ENCODE assay signal across 7 mouse cellular contexts in genomic region chr8:70233606-70234005, GRCm38 (mm10). TPM values are rescaled to one million over a fixed set of nuclear protein-coding genes. Genes with fewer than 3 reads are reported as not detected.
DNase-seq lines count a peak whose midpoint lies in the region; ATAC-seq and TF ChIP-seq lines count a peak whose summit lies in the region.

No protein-coding gene starts in this region.

- no peak for TF ChIP-seq CTCF in liver, adult 2 months (IDR thresholded peaks at IDR 0.05; ENCODE audit: low read depth, low read length)
- no peak for TF ChIP-seq CTCF in hindbrain, postnatal 0 days (IDR thresholded peaks at IDR 0.05; ENCODE audit: low read depth)

- H3K36me3 ChIP-seq in liver, adult 2 months (ENCODE audit: control insufficient read depth, insufficient read depth, low read length), result peaks cover 14% of the 10 kb centered on the region
- peaks cover 26% of the 10 kb centered on the region for H3K36me3 ChIP-seq in embryonic facial prominence, embryonic 12.5 days
- peaks cover 41% of the 10 kb centered on the region; the same call in 1 of the 2 replicates for H3K36me3 ChIP-seq in hindbrain, postnatal 0 days (ENCODE audit: insufficient read depth, low read length)
- peaks cover 49% of the 10 kb centered on the region for H3K36me3 ChIP-seq in neural tube, embryonic 12.5 days

- WGBS in liver, adult 2 months, result 9% methylated on average over 13 of the region's 13 CpGs
- 6% methylated on average over 13 of the region's 13 CpGs for WGBS in embryonic facial prominence, embryonic 12.5 days
- 6% methylated on average over 13 of the region's 13 CpGs for WGBS in hindbrain, postnatal 0 days
- 8% methylated on average over 13 of the region's 13 CpGs for WGBS in neural tube, embryonic 12.5 days

- no peaks in the 10 kb centered on the region; the same call in 1 of the 2 replicates for H3K79me2 ChIP-seq in liver, adult 2 months (ENCODE audit: control insufficient read depth, insufficient read depth, low read length)

- H3K9ac ChIP-seq in liver, adult 2 months (ENCODE audit: low read depth, low read length), result peak overlapping the region; percentile 87
- H3K9ac ChIP-seq in embryonic facial prominence, embryonic 12.5 days, result peak overlapping the region; percentile 71
- H3K9ac ChIP-seq in hindbrain, postnatal 0 days (replicated peaks; ENCODE audit: low read length), result peak overlapping the region; percentile 92
- H3K9ac ChIP-seq in neural tube, embryonic 12.5 days, result peak overlapping the region; percentile 83

- H3K4me1 ChIP-seq in liver, adult 2 months (ENCODE audit: control insufficient read depth, insufficient read depth, low read length), result peaks cover 14% of the 10 kb centered on the region
- H3K4me1 ChIP-seq in embryonic facial prominence, embryonic 12.5 days, result peaks cover 12% of the 10 kb centered on the region
- peaks cover 11% of the 10 kb centered on the region; the same call in 1 of the 2 replicates for H3K4me1 ChIP-seq in hindbrain, postnatal 0 days (ENCODE audit: insufficient read depth, low read length)
- peaks cover 22% of the 10 kb centered on the region for H3K4me1 ChIP-seq in neural tube, embryonic 12.5 days

- no peak for TF ChIP-seq POLR2A in liver, adult 2 months (IDR thresholded peaks at IDR 0.05; ENCODE audit: extremely low read depth, insufficient read depth, low read length)

- H3K9me3 ChIP-seq in embryonic facial prominence, embryonic 12.5 days, result no peaks in the 10 kb centered on the region
- H3K9me3 ChIP-seq in hindbrain, postnatal 0 days (ENCODE audit: low read length), result no peaks in the 10 kb centered on the region
- no peaks in the 10 kb centered on the region for H3K9me3 ChIP-seq in neural tube, embryonic 12.5 days

- H3K27ac ChIP-seq in liver, adult 2 months (replicated peaks; ENCODE audit: insufficient read depth, low read depth, low read length), result no peak overlapping the region
- H3K27ac ChIP-seq in embryonic facial prominence, embryonic 12.5 days, result no peak overlapping the region
- peak overlapping the region; percentile 98 for H3K27ac ChIP-seq in hindbrain, postnatal 0 days
- no peak overlapping the region for H3K27ac ChIP-seq in neural tube, embryonic 12.5 days

- peak overlapping the region; percentile 85 for H3K4me2 ChIP-seq in embryonic facial prominence, embryonic 12.5 days (replicated peaks)
- H3K4me2 ChIP-seq in hindbrain, postnatal 0 days (ENCODE audit: low read depth, low read length), result peak overlapping the region; percentile 74
- H3K4me2 ChIP-seq in neural tube, embryonic 12.5 days (replicated peaks), result peak overlapping the region; percentile 90

- no peaks in the 10 kb centered on the region for H3K27me3 ChIP-seq in liver, adult 2 months (ENCODE audit: control insufficient read depth, insufficient read depth, low read length)
- no peaks in the 10 kb centered on the region for H3K27me3 ChIP-seq in embryonic facial prominence, embryonic 12.5 days
- no peaks in the 10 kb centered on the region for H3K27me3 ChIP-seq in hindbrain, postnatal 0 days (ENCODE audit: insufficient read depth, low read length)
- H3K27me3 ChIP-seq in neural tube, embryonic 12.5 days (replicated peaks), result no peaks in the 10 kb centered on the region

- peak overlapping the region; percentile 68 for H3K4me3 ChIP-seq in liver, adult 2 months (ENCODE audit: insufficient read depth, low read depth, low read length)
- H3K4me3 ChIP-seq in embryonic facial prominence, embryonic 12.5 days, result peak overlapping the region; percentile 60
- H3K4me3 ChIP-seq in hindbrain, postnatal 0 days (ENCODE audit: low read length), result peak overlapping the region; percentile 92
- H3K4me3 ChIP-seq in neural tube, embryonic 12.5 days, result peak overlapping the region; percentile 83

- no peak for DNase-seq in liver, adult 2 months (ENCODE audit: extremely low read depth, low read depth, low spot score)
- DNase-seq in liver (no peak), MN1 (ENCODE audit: low spot score) (no peak)
- DNase-seq in hindbrain, postnatal 0 days (ENCODE audit: low spot score), result peak; percentile 19

- ATAC-seq in embryonic facial prominence, embryonic 12.5 days (ENCODE audit: insufficient number of reproducible peaks, insufficient read depth, low FRiP score, low TSS enrichment), result no peak; the same call in 1 of the 2 replicates
- ATAC-seq in hindbrain, postnatal 0 days, result peak; percentile 11; the same call in 1 of the 2 replicates
- 0 out of 2 replicates have a peak, but pooled peaks have one; percentile 17 for ATAC-seq in neural tube, embryonic 12.5 days (ENCODE audit: low FRiP score, low read depth)
- ATAC-seq in megakaryocyte progenitor cell, adult 5-6 weeks (replicated peaks; ENCODE audit: poor library complexity), result no peak

RNA-seq across cellular contexts. Expression of gene Sugp2, which starts 0.4 kb away (rescaled TPM):
- total RNA-seq in liver, adult 2 months (2014; rRNA removed), result 5.3 and 7.0 TPM in 2 replicates
- polyA plus RNA-seq in liver, adult 2 months (2012; rRNA removed), result 9.7 and 12.4 TPM in 2 replicates
- polyA plus RNA-seq in embryonic facial prominence, embryonic 12.5 days (2016; fragmentation: Nextera tagmentation; extraction: Ambion mirVana), result 47.5 and 54.0 TPM in 2 replicates
- total RNA-seq in hindbrain, postnatal 0 days (2014; rRNA removed), result 123 and 128 TPM in 2 replicates
- 56.7 and 61.4 TPM in 2 replicates for polyA plus RNA-seq in hindbrain, postnatal 0 days (2015; fragmentation: Nextera tagmentation; extraction: Ambion mirVana)
- polyA plus RNA-seq in neural tube, embryonic 12.5 days (2016; fragmentation: Nextera tagmentation; extraction: Ambion mirVana), result 68.0 and 68.2 TPM in 2 replicates
- total RNA-seq in megakaryocyte progenitor cell, adult 5-6 weeks (2015), result 32.2 and 53.8 TPM in 2 replicates
- total RNA-seq in megakaryocyte progenitor cell, adult 5-6 weeks (2017), result 44.2 and 45.7 TPM in 2 replicates

RNA-seq across cellular contexts. Expression of gene Armc6, which starts 0.7 kb away (rescaled TPM):
- total RNA-seq in liver, adult 2 months (2014; rRNA removed), result 4.4 and 6.2 TPM in 2 replicates
- 9.6 and 11.6 TPM in 2 replicates for polyA plus RNA-seq in liver, adult 2 months (2012; rRNA removed)
- polyA plus RNA-seq in embryonic facial prominence, embryonic 12.5 days (2016; fragmentation: Nextera tagmentation; extraction: Ambion mirVana), result 28.7 and 33.3 TPM in 2 replicates
- total RNA-seq in hindbrain, postnatal 0 days (2014; rRNA removed), result 108 TPM in 2 replicates
- 96.4 and 102 TPM in 2 replicates for polyA plus RNA-seq in hindbrain, postnatal 0 days (2015; fragmentation: Nextera tagmentation; extraction: Ambion mirVana)
- polyA plus RNA-seq in neural tube, embryonic 12.5 days (2016; fragmentation: Nextera tagmentation; extraction: Ambion mirVana), result 56.1 and 59.9 TPM in 2 replicates
- total RNA-seq in megakaryocyte progenitor cell, adult 5-6 weeks (2015), result 7.1 and 9.2 TPM in 2 replicates
- total RNA-seq in megakaryocyte progenitor cell, adult 5-6 weeks (2017), result 3.2 and 5.3 TPM in 2 replicates

RNA-seq across cellular contexts. Expression of gene Slc25a42, which starts 21.5 kb away (rescaled TPM):
- total RNA-seq in liver, adult 2 months (2014; rRNA removed), result 31.4 and 48.5 TPM in 2 replicates
- polyA plus RNA-seq in liver, adult 2 months (2012; rRNA removed), result 96.9 and 117 TPM in 2 replicates
- 4.4 and 4.6 TPM in 2 replicates for polyA plus RNA-seq in embryonic facial prominence, embryonic 12.5 days (2016; fragmentation: Nextera tagmentation; extraction: Ambion mirVana)
- 12.0 and 17.1 TPM in 2 replicates for total RNA-seq in hindbrain, postnatal 0 days (2014; rRNA removed)
- 8.2 and 8.3 TPM in 2 replicates for polyA plus RNA-seq in hindbrain, postnatal 0 days (2015; fragmentation: Nextera tagmentation; extraction: Ambion mirVana)
- polyA plus RNA-seq in neural tube, embryonic 12.5 days (2016; fragmentation: Nextera tagmentation; extraction: Ambion mirVana), result 4.1 and 4.9 TPM in 2 replicates
- 2.5 and 2.8 TPM in 2 replicates for total RNA-seq in megakaryocyte progenitor cell, adult 5-6 weeks (2015)
- total RNA-seq in megakaryocyte progenitor cell, adult 5-6 weeks (2017), result 1.4 and 2.4 TPM in 2 replicates

RNA-seq across cellular contexts. Expression of gene Homer3, which starts 49.0 kb away (rescaled TPM):
- 1.4 and 2.6 TPM in 2 replicates for total RNA-seq in liver, adult 2 months (2014; rRNA removed)
- polyA plus RNA-seq in liver, adult 2 months (2012; rRNA removed), result 3.1 and 3.7 TPM in 2 replicates
- polyA plus RNA-seq in embryonic facial prominence, embryonic 12.5 days (2016; fragmentation: Nextera tagmentation; extraction: Ambion mirVana), result 89.4 and 89.6 TPM in 2 replicates
- 40.3 and 42.3 TPM in 2 replicates for total RNA-seq in hindbrain, postnatal 0 days (2014; rRNA removed)
- polyA plus RNA-seq in hindbrain, postnatal 0 days (2015; fragmentation: Nextera tagmentation; extraction: Ambion mirVana), result 20.4 and 21.2 TPM in 2 replicates
- 94.3 and 99.6 TPM in 2 replicates for polyA plus RNA-seq in neural tube, embryonic 12.5 days (2016; fragmentation: Nextera tagmentation; extraction: Ambion mirVana)
- total RNA-seq in megakaryocyte progenitor cell, adult 5-6 weeks (2015), result 4.2 and 5.8 TPM in 2 replicates
- total RNA-seq in megakaryocyte progenitor cell, adult 5-6 weeks (2017), result 8.9 and 9.9 TPM in 2 replicates

Comparison
In these comparisons a context has a peak if more than half of its experiments do, and no peak if none do; other contexts are left out.
1. ATAC-seq: peak in hindbrain, postnatal 0 days (single experiment) and neural tube, embryonic 12.5 days (single experiment); none in embryonic facial prominence, embryonic 12.5 days (single experiment) and megakaryocyte progenitor cell, adult 5-6 weeks (single experiment).
2. RNA of gene Slc25a42, which starts 21.5 kb away (polyA plus RNA-seq): 96.9 to 117 TPM in liver, adult 2 months; 8.2 to 8.3 TPM in hindbrain, postnatal 0 days, 4.4 to 4.6 TPM in embryonic facial prominence, embryonic 12.5 days and 4.1 to 4.9 TPM in neural tube, embryonic 12.5 days; every median in the first group is over 10 times any median in the second.
3. Peak in every context shown above with its lines, with median percentiles within 50 percentile points of each other: H3K4me3 ChIP-seq, H3K9ac ChIP-seq and H3K4me2 ChIP-seq.